Mouse (Mus musculus) cerebellum, adult 9-11 months (tissue): Measurements from ENCODE around the gene Pipox.

Experiments used
- DNase-seq: peaks from one replicate; pipeline ENCODE4 v3.0.0; 2022

Pipox gene

GRCm38 (mm10) chr11:77906747-77907174, 12.9 kb upstream of the Pipox start:
- peak; percentile 89 for DNase-seq

GRCm38 (mm10) chr11:77906097-77906687, 12.3 kb upstream of the Pipox start:
- peak; percentile 87 for DNase-seq

DNA sequence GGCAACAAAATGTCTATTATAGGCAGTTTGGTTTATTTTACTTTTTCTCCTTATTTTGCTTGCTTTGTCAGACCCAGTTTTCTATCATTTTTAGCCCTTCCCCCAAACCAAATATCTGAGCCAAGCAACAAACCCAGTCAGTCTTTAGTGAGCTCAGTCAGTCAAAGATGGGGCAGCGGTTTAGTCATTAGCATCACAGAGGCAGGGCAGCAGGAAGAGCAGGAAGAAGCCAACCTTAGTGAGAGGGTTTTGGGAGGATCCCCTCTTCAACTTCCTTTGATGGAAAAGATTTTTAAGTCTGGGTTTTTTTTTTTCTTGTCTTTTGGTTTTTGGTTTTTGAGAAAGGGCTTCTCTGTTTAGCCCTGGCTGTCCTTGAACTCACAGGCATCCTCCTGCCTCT, 10.8 kb upstream of the Pipox start:
- DNase-seq = no peak

- DNase-seq = no peak
These were observed 9.9 kb upstream of the Pipox start for GRCm38 (mm10) chr11:77903761-77904160.

DNA sequence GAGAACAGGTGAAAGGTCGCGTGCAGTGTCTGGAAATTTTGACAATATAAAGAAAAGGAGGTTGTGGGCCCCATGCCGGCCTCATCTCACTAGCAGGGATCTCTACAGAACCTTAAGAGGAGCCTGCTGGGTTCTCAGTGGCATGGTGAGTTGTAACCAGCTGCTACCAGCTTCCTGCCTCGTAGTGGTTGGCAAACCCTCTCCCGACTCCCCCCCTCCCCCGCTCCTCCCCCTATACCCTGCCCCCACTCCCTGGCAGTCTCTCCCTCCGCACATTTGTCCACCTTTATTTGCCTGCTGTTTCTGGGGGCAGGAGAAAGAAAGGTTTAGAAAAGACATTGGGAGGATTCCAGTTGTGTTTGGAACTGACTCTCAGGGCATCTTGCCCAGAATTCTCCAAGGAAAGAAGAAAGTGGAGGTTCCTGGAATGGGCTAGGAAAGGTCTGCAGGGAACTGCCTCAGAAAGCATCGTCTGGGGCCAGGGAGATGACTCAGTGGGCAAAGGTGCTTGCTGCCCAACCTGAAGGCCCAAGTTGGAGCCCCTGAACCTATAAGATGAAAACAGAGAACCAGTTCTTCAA, 8.0 kb upstream of the Pipox start:
- DNase-seq = no peak

GRCm38 (mm10) chr11:77901366-77901765, 7.5 kb upstream of the Pipox start:
- no peak for DNase-seq

GRCm38 (mm10) chr11:77900696-77901095, 6.8 kb upstream of the Pipox start:
- DNase-seq = no peak

GRCm38 (mm10) chr11:77900187-77900586, 6.3 kb upstream of the Pipox start:
- DNase-seq = no peak

GRCm38 (mm10) chr11:77896820-77897805, 3.2 kb upstream of the Pipox start:
- DNase-seq = no peak

GRCm38 (mm10) chr11:77896480-77896819, 2.6 kb upstream of the Pipox start:
- DNase-seq = no peak

DNA sequence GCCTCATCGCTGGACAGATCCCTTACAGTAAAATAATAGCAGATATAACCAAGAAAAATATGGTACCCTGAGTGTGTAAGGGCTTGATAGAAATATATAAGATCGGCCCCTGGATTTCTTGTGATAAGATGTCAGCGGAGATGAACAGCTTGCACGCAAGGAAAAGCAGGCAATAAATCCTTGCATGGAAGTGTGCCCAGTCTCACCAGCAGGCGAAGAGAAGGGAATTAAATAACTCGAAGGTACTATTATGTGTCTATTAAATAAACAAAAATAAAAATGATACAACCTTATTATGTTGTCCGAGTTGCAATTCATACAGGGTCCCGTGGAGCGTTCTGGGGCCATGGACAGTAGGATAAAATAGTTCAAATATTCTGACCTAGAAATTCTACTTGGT, 2.1 kb upstream of the Pipox start:
- DNase-seq = no peak

DNA sequence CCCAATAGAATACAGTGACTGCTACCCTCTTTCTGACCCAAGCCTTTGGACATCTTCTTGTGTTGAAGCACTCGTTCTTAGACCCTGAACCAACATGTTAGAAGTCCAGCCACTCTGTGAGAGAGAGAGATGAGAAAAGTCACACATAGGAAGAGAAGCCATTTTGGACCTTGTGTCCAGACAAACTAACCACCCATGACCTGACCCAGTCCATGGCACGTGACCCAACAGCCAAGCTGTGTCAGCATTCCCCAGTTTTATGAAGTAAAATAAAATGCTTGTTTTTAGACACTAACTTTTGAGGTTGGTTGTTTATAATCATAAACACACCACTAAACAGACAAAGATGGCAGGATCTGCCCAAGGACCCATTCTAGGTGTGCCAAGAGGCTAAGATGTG, 1.1 kb upstream of the Pipox start:
- DNase-seq = no peak

- no peak for DNase-seq
These were observed 613 bp downstream of the Pipox start for GRCm38 (mm10) chr11:77893283-77893682.

DNA sequence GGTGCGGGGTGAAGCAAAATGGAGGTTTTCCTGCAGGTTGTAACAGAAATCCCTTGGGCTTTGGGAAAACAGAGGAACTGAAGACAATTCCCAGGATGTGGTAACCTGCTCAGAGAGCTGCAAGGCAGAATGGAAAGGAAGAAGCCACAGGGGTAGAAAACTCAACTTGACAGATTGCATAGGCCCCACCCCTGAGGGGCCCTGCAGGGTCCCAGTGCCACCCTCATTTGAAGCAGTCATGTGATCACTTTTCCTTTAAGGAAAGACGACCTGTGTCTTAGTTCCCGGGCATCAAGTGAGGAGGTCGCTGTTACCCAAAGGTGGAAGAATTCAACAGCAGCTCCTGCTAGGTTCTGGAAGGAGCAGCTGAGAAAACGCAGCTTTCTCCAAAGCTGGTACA, 1.0 kb downstream of the Pipox start:
- no peak for DNase-seq

DNA sequence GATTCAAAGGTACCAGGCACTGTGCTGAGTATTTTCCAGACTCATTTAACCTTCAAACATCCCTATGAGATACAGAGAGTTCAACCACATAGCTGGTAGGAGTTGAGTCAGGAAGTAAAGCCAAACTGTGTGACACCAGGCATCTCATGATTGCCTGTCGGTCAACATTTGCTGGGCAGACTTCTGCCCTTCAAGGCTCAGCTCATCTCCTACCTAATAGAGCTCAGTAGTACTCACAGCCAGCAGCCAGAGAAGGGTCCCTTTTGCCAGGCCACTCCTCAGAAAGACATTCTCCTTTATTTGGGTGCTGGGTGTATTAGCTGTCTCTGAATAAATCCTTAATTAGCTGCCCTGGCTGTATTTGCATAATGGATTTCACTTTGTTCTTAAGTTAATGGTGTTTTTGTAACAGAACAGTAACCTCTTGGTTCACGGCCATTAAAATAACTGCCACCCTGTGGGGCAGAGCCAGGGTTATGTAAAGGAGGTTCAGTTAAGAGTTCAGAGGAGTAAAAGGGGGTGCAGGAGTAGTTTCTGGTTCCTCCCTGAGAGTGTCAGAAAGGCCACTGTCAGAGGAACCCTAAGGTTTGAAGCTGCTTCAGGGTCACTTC, 3.1 kb downstream of the Pipox start:
- no peak for DNase-seq

DNA sequence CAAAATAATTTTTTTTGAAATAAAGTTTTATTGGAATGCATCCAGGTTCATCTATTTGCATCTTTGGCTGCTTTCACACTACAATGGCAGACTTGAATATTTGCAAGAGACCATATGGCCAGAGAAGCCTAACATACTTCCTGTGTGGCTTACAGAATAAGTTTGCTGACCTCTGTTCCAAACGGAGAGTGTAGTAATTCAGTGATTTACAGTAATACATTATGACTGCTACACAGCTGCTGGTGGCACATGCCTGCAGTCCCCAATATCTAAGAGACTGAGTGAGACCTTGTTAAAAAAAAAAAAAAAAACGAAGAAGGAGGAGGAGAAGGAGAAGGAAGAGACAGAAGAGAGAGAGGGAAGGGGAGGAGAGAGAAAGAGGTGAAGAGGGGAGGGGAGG, 4.4 kb downstream of the Pipox start:
- DNase-seq = no peak

DNA sequence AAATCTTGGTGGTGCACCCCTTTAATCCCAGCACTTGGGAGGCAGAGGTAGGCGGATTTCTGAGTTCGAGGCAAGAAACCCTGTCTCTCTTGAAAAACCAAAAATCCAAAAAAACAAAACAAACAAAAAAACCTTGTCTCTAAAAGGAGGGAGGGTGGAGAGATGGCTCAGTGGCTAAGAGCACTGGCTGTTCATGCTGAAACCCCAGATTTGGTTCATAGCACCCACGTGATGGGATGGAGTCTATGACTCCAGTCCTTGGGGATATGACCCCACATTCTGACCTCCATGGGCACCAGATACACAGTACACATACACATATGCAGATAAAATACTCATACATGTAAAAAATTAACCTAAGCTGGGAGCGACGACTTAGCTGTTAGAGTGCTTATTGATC, 5.0 kb downstream of the Pipox start:
- DNase-seq = no peak

DNA sequence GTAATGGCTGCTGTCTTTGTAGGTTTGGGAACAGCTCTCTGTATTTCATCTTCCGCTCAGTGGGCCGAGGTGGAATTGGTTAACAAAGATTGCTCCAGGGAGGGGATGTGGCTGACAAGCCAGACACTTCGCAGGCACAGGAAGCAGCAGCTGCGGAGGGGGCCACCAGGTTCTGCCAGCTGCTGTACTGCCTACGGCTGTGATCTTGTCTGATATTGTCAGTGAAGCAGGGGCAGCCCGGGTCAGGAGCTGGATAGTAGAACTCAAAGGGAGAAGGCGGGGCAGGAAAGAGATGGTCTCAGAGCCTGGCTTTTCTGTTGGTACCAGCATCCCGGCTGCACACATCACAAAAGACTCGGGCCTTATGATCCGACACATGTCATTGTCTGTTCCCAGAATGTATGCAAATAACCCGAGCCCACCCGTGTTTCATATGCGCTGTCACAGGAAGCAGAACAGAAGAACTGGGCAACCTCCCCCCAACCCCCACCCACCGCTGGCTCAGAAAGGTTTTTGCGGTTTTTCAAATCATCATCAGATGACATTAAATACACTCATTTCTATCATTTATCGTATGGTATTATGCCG, 6.4 kb downstream of the Pipox start:
- no peak for DNase-seq

- no peak for DNase-seq
These were observed 8.7 kb downstream of the Pipox start for GRCm38 (mm10) chr11:77885246-77885575.

DNA sequence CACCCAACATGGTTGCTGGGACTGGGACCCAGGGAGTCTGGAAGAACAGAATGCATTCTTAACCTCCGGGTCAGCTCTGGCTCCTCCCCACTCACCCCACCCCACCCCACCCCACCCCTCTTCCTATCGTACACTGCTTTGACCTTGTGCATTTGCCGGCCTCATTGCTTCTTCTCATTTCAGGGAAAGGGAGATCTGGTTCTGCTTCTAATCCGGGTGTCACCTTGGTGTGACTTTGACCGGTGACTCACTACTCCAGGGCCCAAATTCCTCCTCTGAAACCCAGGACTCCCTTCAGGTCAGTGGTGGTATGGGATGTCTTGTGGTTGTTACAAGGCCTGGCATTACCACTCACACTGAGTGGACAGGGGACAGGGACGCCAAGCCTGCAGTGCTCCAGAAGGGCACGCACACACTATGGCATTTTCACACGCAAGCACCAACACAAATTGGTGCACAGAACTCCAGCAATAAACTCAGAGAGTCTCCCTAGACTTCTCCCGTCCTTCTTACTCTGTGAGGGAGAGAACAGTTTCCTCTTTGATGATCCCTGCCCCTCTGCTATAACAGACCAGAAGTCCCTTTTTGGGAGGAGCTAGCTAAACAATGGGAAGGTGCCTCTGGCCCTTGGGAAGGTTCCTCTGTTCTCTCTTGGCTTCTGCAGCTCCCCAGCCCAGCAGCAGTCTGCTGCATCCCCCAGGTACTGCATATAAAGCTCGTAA, 9.2 kb downstream of the Pipox start:
- DNase-seq = no peak

- no peak for DNase-seq
These were observed 17.1 kb downstream of the Pipox start for GRCm38 (mm10) chr11:77876760-77877148.

- DNase-seq = peak; percentile 76
These were observed 17.8 kb downstream of the Pipox start for GRCm38 (mm10) chr11:77875847-77876759.
